Mouse (Mus musculus): ENCODE measurements around the gene Plcl1. TPM values are rescaled to one million over a fixed set of nuclear protein-coding genes. Genes with fewer than 3 reads are reported as not detected.

The Plcl1 gene
- polyA plus RNA-seq, 1 experiment from 2014 or later: 3.9 TPM

- Histone ChIP-seq H3K27me3 (ENCODE audit: insufficient read depth, low read length) (no peaks in the 10 kb centered on the region), H3K4me2 (replicated peaks; ENCODE audit: low read depth, low read length) (no peak overlapping the region), H3K9me3 (ENCODE audit: low read length) (no peaks in the 10 kb centered on the region), H3K9ac (replicated peaks; ENCODE audit: low read length) (no peak overlapping the region), H3K36me3 (ENCODE audit: insufficient read depth, low read length) (no peaks in the 10 kb centered on the region), H3K27ac (ENCODE audit: low read length) (no peak overlapping the region), H3K4me3 (ENCODE audit: low read length) (no peak overlapping the region), H3K4me1 (ENCODE audit: insufficient read depth, low read length) (peaks cover 3% of the 10 kb centered on the region)
- no peak for ATAC-seq (ENCODE audit: low FRiP score, low TSS enrichment)
- 63% methylated on average over 1 of the region's 1 CpGs for WGBS
Observed at GRCm38 (mm10) chr1:55533823-55534222, 128.1 kb downstream of the Plcl1 start.

GRCm38 (mm10) chr1:55554405-55554804 is 148.7 kb downstream of the Plcl1 start:
- no peaks in the 10 kb centered on the region for H3K27me3 ChIP-seq (ENCODE audit: insufficient read depth, low read length)
- WGBS: 67% methylated on average over 3 of the region's 3 CpGs
- H3K27ac ChIP-seq (ENCODE audit: low read length): no peak overlapping the region
- H3K4me3 ChIP-seq (ENCODE audit: low read length): no peak overlapping the region
- H3K9ac ChIP-seq (replicated peaks; ENCODE audit: low read length): no peak overlapping the region
- no peaks in the 10 kb centered on the region for H3K36me3 ChIP-seq (ENCODE audit: insufficient read depth, low read length)
- peaks cover 3% of the 10 kb centered on the region; the same call in 1 of the 2 replicates for H3K4me1 ChIP-seq (ENCODE audit: insufficient read depth, low read length)
- no peaks in the 10 kb centered on the region for H3K9me3 ChIP-seq (ENCODE audit: low read length)
- ATAC-seq (ENCODE audit: low FRiP score, low TSS enrichment): no peak
- H3K4me2 ChIP-seq (replicated peaks; ENCODE audit: low read depth, low read length): no peak overlapping the region

GRCm38 (mm10) chr1:55557960-55558359 is 152.2 kb downstream of the Plcl1 start:
- no peak overlapping the region for H3K9ac ChIP-seq (replicated peaks; ENCODE audit: low read length)
- H3K27me3 ChIP-seq (ENCODE audit: insufficient read depth, low read length): no peaks in the 10 kb centered on the region
- H3K4me1 ChIP-seq (ENCODE audit: insufficient read depth, low read length): peaks cover 3% of the 10 kb centered on the region; the same call in 1 of the 2 replicates
- H3K9me3 ChIP-seq (ENCODE audit: low read length): no peaks in the 10 kb centered on the region
- 81% methylated on average over 7 of the region's 7 CpGs for WGBS
- no peak overlapping the region for H3K27ac ChIP-seq (ENCODE audit: low read length)
- no peak overlapping the region for H3K4me2 ChIP-seq (replicated peaks; ENCODE audit: low read depth, low read length)
- no peak overlapping the region for H3K4me3 ChIP-seq (ENCODE audit: low read length)
- no peaks in the 10 kb centered on the region for H3K36me3 ChIP-seq (ENCODE audit: insufficient read depth, low read length)
- no peak for ATAC-seq (ENCODE audit: low FRiP score, low TSS enrichment)

- no peak for ATAC-seq (ENCODE audit: low FRiP score, low TSS enrichment)
- H3K4me2 ChIP-seq (replicated peaks; ENCODE audit: low read depth, low read length): no peak overlapping the region
- no peaks in the 10 kb centered on the region for H3K36me3 ChIP-seq (ENCODE audit: insufficient read depth, low read length)
- H3K9ac ChIP-seq (replicated peaks; ENCODE audit: low read length): no peak overlapping the region
- H3K27ac ChIP-seq (ENCODE audit: low read length): no peak overlapping the region
- H3K27me3 ChIP-seq (ENCODE audit: insufficient read depth, low read length): no peaks in the 10 kb centered on the region
- no peaks in the 10 kb centered on the region for H3K9me3 ChIP-seq (ENCODE audit: low read length)
- WGBS: 68% methylated on average over 1 of the region's 1 CpGs
- H3K4me3 ChIP-seq (ENCODE audit: low read length): no peak overlapping the region
- H3K4me1 ChIP-seq (ENCODE audit: insufficient read depth, low read length): peaks cover 3% of the 10 kb centered on the region; the same call in 1 of the 2 replicates
Observed at GRCm38 (mm10) chr1:55558409-55558808, 152.7 kb downstream of the Plcl1 start.

- Histone ChIP-seq H3K27me3 (ENCODE audit: insufficient read depth, low read length) (no peaks in the 10 kb centered on the region), H3K9me3 (ENCODE audit: low read length) (no peaks in the 10 kb centered on the region), H3K4me3 (ENCODE audit: low read length) (no peak overlapping the region), H3K36me3 (ENCODE audit: insufficient read depth, low read length) (no peaks in the 10 kb centered on the region), H3K4me1 (ENCODE audit: insufficient read depth, low read length) (no peaks in the 10 kb centered on the region), H3K9ac (replicated peaks; ENCODE audit: low read length) (no peak overlapping the region), H3K4me2 (replicated peaks; ENCODE audit: low read depth, low read length) (no peak overlapping the region), H3K27ac (ENCODE audit: low read length) (no peak overlapping the region)
- ATAC-seq (ENCODE audit: low FRiP score, low TSS enrichment): no peak
- WGBS: 78% methylated on average over 9 of the region's 9 CpGs
Observed at GRCm38 (mm10) chr1:55559998-55560397, 154.3 kb downstream of the Plcl1 start.

GRCm38 (mm10) chr1:55565933-55566332 is 160.2 kb downstream of the Plcl1 start:
- no peaks in the 10 kb centered on the region for H3K36me3 ChIP-seq (ENCODE audit: insufficient read depth, low read length)
- 0 out of 2 replicates have a peak, but pooled peaks cover 4% of the 10 kb centered on the region for H3K4me1 ChIP-seq (ENCODE audit: insufficient read depth, low read length)
- no peaks in the 10 kb centered on the region for H3K9me3 ChIP-seq (ENCODE audit: low read length)
- WGBS: 85% methylated on average over 6 of the region's 6 CpGs
- ATAC-seq (ENCODE audit: low FRiP score, low TSS enrichment): no peak
- H3K4me3 ChIP-seq (ENCODE audit: low read length): no peak overlapping the region
- no peaks in the 10 kb centered on the region for H3K27me3 ChIP-seq (ENCODE audit: insufficient read depth, low read length)
- no peak overlapping the region for H3K27ac ChIP-seq (ENCODE audit: low read length)
- H3K9ac ChIP-seq (replicated peaks; ENCODE audit: low read length): no peak overlapping the region
- H3K4me2 ChIP-seq (replicated peaks; ENCODE audit: low read depth, low read length): no peak overlapping the region

- no peak overlapping the region for H3K4me2 ChIP-seq (replicated peaks; ENCODE audit: low read depth, low read length)
- no peaks in the 10 kb centered on the region for H3K9me3 ChIP-seq (ENCODE audit: low read length)
- H3K27me3 ChIP-seq (ENCODE audit: insufficient read depth, low read length): no peaks in the 10 kb centered on the region
- H3K27ac ChIP-seq (ENCODE audit: low read length): no peak overlapping the region
- no peak overlapping the region for H3K4me3 ChIP-seq (ENCODE audit: low read length)
- no peaks in the 10 kb centered on the region for H3K36me3 ChIP-seq (ENCODE audit: insufficient read depth, low read length)
- no peak overlapping the region for H3K9ac ChIP-seq (replicated peaks; ENCODE audit: low read length)
- H3K4me1 ChIP-seq (ENCODE audit: insufficient read depth, low read length): 0 out of 2 replicates have a peak, but pooled peaks cover 4% of the 10 kb centered on the region
- ATAC-seq (ENCODE audit: low FRiP score, low TSS enrichment): no peak
- WGBS: 64% methylated on average over 5 of the region's 5 CpGs
Observed at GRCm38 (mm10) chr1:55567801-55568360, 162.2 kb downstream of the Plcl1 start.

- Histone ChIP-seq H3K27me3 (ENCODE audit: insufficient read depth, low read length) (no peaks in the 10 kb centered on the region), H3K4me2 (replicated peaks; ENCODE audit: low read depth, low read length) (no peak overlapping the region), H3K4me3 (ENCODE audit: low read length) (no peak overlapping the region), H3K9ac (replicated peaks; ENCODE audit: low read length) (no peak overlapping the region), H3K9me3 (ENCODE audit: low read length) (no peaks in the 10 kb centered on the region), H3K36me3 (ENCODE audit: insufficient read depth, low read length) (no peaks in the 10 kb centered on the region), H3K27ac (ENCODE audit: low read length) (no peak overlapping the region), H3K4me1 (ENCODE audit: insufficient read depth, low read length) (0 out of 2 replicates have a peak, but pooled peaks cover 4% of the 10 kb centered on the region)
- WGBS: 76% methylated on average over 5 of the region's 5 CpGs
- no peak for ATAC-seq (ENCODE audit: low FRiP score, low TSS enrichment)
Observed at GRCm38 (mm10) chr1:55570225-55570624, 164.5 kb downstream of the Plcl1 start.

- no peak for ATAC-seq (ENCODE audit: low FRiP score, low TSS enrichment)
- no peaks in the 10 kb centered on the region for H3K27me3 ChIP-seq (ENCODE audit: insufficient read depth, low read length)
- H3K4me2 ChIP-seq (replicated peaks; ENCODE audit: low read depth, low read length): no peak overlapping the region
- no peak overlapping the region for H3K27ac ChIP-seq (ENCODE audit: low read length)
- no peak overlapping the region for H3K9ac ChIP-seq (replicated peaks; ENCODE audit: low read length)
- peaks cover 11% of the 10 kb centered on the region; the same call in 1 of the 2 replicates for H3K4me1 ChIP-seq (ENCODE audit: insufficient read depth, low read length)
- no peak overlapping the region for H3K4me3 ChIP-seq (ENCODE audit: low read length)
- H3K9me3 ChIP-seq (ENCODE audit: low read length): no peaks in the 10 kb centered on the region
- WGBS: 85% methylated on average over 4 of the region's 4 CpGs
- H3K36me3 ChIP-seq (ENCODE audit: insufficient read depth, low read length): no peaks in the 10 kb centered on the region
Observed at GRCm38 (mm10) chr1:55571399-55571798, 165.7 kb downstream of the Plcl1 start.

- H3K9ac ChIP-seq (replicated peaks; ENCODE audit: low read length): no peak overlapping the region
- H3K27ac ChIP-seq (ENCODE audit: low read length): no peak overlapping the region
- H3K4me3 ChIP-seq (ENCODE audit: low read length): no peak overlapping the region
- no peak for ATAC-seq (ENCODE audit: low FRiP score, low TSS enrichment)
- H3K4me1 ChIP-seq (ENCODE audit: insufficient read depth, low read length): peaks cover 12% of the 10 kb centered on the region; the same call in 1 of the 2 replicates
- no peak overlapping the region for H3K4me2 ChIP-seq (replicated peaks; ENCODE audit: low read depth, low read length)
- H3K36me3 ChIP-seq (ENCODE audit: insufficient read depth, low read length): no peaks in the 10 kb centered on the region
- H3K27me3 ChIP-seq (ENCODE audit: insufficient read depth, low read length): no peaks in the 10 kb centered on the region
- H3K9me3 ChIP-seq (ENCODE audit: low read length): no peaks in the 10 kb centered on the region
Observed at GRCm38 (mm10) chr1:55572202-55572601, 166.5 kb downstream of the Plcl1 start.
